ENCODE assay signal across 10 mouse cellular contexts in genomic region chr3:38547032-38547431, GRCm38 (mm10).
"Had no signal": no experiment of that assay in that cellular context is flagged by ENCODE, and none has a peak within 500 bp of the region (broad histone marks: within the 10 kb centered on the region; RNA-seq: fewer than 3 reads in every experiment).

No protein-coding gene starts in this region.

- H3K9ac ChIP-seq: limb, embryonic 15.5 days; liver, embryonic 12.5 days; midbrain, embryonic 15.5 days; neural tube, embryonic 12.5 days had no signal

- H3K4me3 ChIP-seq: limb, embryonic 15.5 days; liver, embryonic 12.5 days; midbrain, embryonic 15.5 days; neural tube, embryonic 12.5 days had no signal

- H3K9me3 ChIP-seq: limb, embryonic 15.5 days; liver, embryonic 12.5 days; midbrain, embryonic 15.5 days had no signal

- DNase-seq: layer of hippocampus, adult 9-11 months; layer of hippocampus, postnatal 36 days; lung, postnatal 10 days; thymus, adult 2 months; thymus, postnatal 25 days had no signal

- H3K27me3 ChIP-seq: limb, embryonic 15.5 days; liver, embryonic 12.5 days; midbrain, embryonic 15.5 days; neural tube, embryonic 12.5 days had no signal

- H3K36me3 ChIP-seq: limb, embryonic 15.5 days; liver, embryonic 12.5 days; midbrain, embryonic 15.5 days; neural tube, embryonic 12.5 days had no signal

- ATAC-seq: hindbrain, embryonic 16.5 days; liver, embryonic 12.5 days; midbrain, embryonic 15.5 days had no signal

- H3K4me1 ChIP-seq: limb, embryonic 15.5 days; liver, embryonic 12.5 days; midbrain, embryonic 15.5 days; neural tube, embryonic 12.5 days had no signal

- H3K27ac ChIP-seq: limb, embryonic 15.5 days; liver, embryonic 12.5 days; midbrain, embryonic 15.5 days; neural tube, embryonic 12.5 days had no signal

- H3K4me2 ChIP-seq: limb, embryonic 15.5 days; liver, embryonic 12.5 days; midbrain, embryonic 15.5 days; neural tube, embryonic 12.5 days had no signal
